Mouse (Mus musculus): ENCODE results near the gene Tbc1d22a.

DNA sequence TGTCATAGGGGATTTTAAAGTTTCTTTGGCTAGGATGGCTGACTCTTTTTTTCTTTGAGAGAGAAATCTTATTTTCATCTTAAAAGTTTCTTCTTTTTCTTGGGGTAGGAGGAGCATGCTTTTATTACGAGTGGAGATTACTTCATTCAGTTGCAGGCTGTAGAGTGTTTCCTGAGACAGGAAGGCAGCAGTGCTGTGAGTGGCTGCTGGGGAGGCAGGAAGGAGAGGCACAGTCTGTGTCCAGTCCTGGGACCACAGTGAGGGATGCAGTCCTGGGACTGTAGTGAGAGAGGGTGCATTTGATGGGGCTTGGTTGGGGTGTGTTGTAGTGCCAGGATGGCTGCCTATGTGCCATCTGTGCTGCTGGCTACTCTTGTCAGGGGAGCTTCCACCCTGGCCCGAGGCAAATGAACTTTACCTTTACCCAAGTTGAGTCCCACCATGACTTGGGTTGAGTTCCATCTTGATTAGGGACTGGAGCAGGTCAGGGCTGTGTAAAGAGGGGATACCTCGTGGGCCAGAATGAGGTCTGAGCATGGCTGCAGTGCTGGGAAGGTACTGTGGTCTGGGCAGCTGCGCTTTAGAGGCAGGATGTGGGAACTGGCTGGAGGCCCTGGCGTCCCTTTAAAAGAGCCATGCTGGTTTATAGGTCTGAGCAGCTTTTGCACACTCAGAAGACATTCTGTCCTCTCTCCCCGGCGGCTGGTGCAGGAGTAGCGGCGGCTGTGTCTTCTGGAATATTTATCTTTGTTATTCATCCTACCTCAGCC is 43.8 kb downstream of the Tbc1d22a start:
- TF ChIP-seq CTCF (IDR thresholded peaks at IDR 0.05; ENCODE audit: borderline replicate concordance, insufficient read depth, low read length) (no peak), POLR2A (IDR thresholded peaks at IDR 0.05; ENCODE audit: low read depth, low read length) (no peak)
